Mouse (Mus musculus): ENCODE data around the gene Rimkla. TPM values are rescaled to one million over a fixed set of nuclear protein-coding genes. Genes with fewer than 3 reads are reported as not detected.
A peak's percentile ranks its signal among the peaks of the same experiment; 100 is the strongest.

Gene Rimkla
- total and polyA plus RNA-seq, 3 experiments, result not detected

- Histone ChIP-seq H3K27me3 (ENCODE audit: control insufficient read depth in 1 of 2, insufficient read depth in 2 of 2, low read length in 2 of 2) (peaks cover 2 to 5% of the 10 kb centered on the region in 2 experiments), H3K4me1 (ENCODE audit: control insufficient read depth in 1 of 2, insufficient read depth in 2 of 2, low read length in 2 of 2) (no peaks in the 10 kb centered on the region), H3K9ac (ENCODE audit: control insufficient read depth, low read depth, low read length, poor library complexity, severe bottlenecking) (no peak overlapping the region), H3K79me2 (ENCODE audit: control insufficient read depth, insufficient read depth, low read length, poor library complexity) (no peaks in the 10 kb centered on the region), H3K9me3 (replicated peaks; ENCODE audit: insufficient read depth, low read length) (no peaks in the 10 kb centered on the region), H3K4me3 (ENCODE audit: control insufficient read depth in 1 of 2, insufficient read depth in 1 of 2, low read depth in 2 of 2, low read length in 2 of 2) (no peak overlapping the region), H3K27ac (ENCODE audit: control insufficient read depth, low read depth, low read length) (no peak overlapping the region), H3K36me3 (ENCODE audit: control insufficient read depth in 1 of 2, insufficient read depth in 2 of 2, low read length in 2 of 2) (no peaks in the 10 kb centered on the region)
- no peak for DNase-seq (ENCODE audit: low read depth, low spot score)
- TF ChIP-seq USF1 (IDR thresholded peaks at IDR 0.05; ENCODE audit: low read depth, low read length) (no peak), EP300 (IDR thresholded peaks at IDR 0.05; ENCODE audit: low read depth in 1 of 2, low read length in 2 of 2) (no peak), ZMIZ1 (IDR thresholded peaks at IDR 0.05; ENCODE audit: low read depth, low read length) (no peak)
Measured at GRCm38 (mm10) chr4:119437936-119438335, 54.5 kb downstream of the Rimkla start.

- Histone ChIP-seq H3K79me2 (ENCODE audit: control insufficient read depth, insufficient read depth, low read length, poor library complexity) (no peaks in the 10 kb centered on the region), H3K36me3 (ENCODE audit: control insufficient read depth in 1 of 2, insufficient read depth in 2 of 2, low read length in 2 of 2) (no peaks in the 10 kb centered on the region), H3K9ac (ENCODE audit: control insufficient read depth, low read depth, low read length, poor library complexity, severe bottlenecking) (no peak overlapping the region), H3K27ac (ENCODE audit: control insufficient read depth, low read depth, low read length) (no peak overlapping the region), H3K4me1 (ENCODE audit: control insufficient read depth in 1 of 2, insufficient read depth in 2 of 2, low read length in 2 of 2) (no peaks in the 10 kb centered on the region), H3K4me3 (ENCODE audit: control insufficient read depth in 1 of 2, insufficient read depth in 1 of 2, low read depth in 2 of 2, low read length in 2 of 2) (no peak overlapping the region), H3K27me3 (ENCODE audit: control insufficient read depth in 1 of 2, insufficient read depth in 2 of 2, low read length in 2 of 2) (peaks cover 8% of the 10 kb centered on the region in 2 experiments), H3K9me3 (replicated peaks; ENCODE audit: insufficient read depth, low read length) (no peaks in the 10 kb centered on the region)
- TF ChIP-seq ZC3H11A (IDR thresholded peaks at IDR 0.05; ENCODE audit: low read depth, low read length) (peak; percentile 31; the same call in 1 of the 2 replicates), MAFK (IDR thresholded peaks at IDR 0.05; ENCODE audit: borderline replicate concordance, low read depth, low read length) (no peak), ELF1 (IDR thresholded peaks at IDR 0.05; ENCODE audit: low read depth, low read length) (no peak), CHD2 (IDR thresholded peaks at IDR 0.05; ENCODE audit: low read length) (no peak), E2F4 (IDR thresholded peaks at IDR 0.05; ENCODE audit: borderline replicate concordance, low read depth, low read length) (no peak), HCFC1 (IDR thresholded peaks at IDR 0.05; ENCODE audit: low read depth, low read length) (no peak), TCF12 (IDR thresholded peaks at IDR 0.05; ENCODE audit: low read depth, low read length) (no peak), GABPA (IDR thresholded peaks at IDR 0.05; ENCODE audit: low read depth, low read length) (no peak), ZKSCAN1 (IDR thresholded peaks at IDR 0.05; ENCODE audit: low read depth, low read length) (no peak), SMC3 (IDR thresholded peaks at IDR 0.05; ENCODE audit: low read depth, low read length) (peak; percentile 56), NRF1 (IDR thresholded peaks at IDR 0.05; ENCODE audit: insufficient read depth, low read depth, low read length, poor library complexity, severe bottlenecking) (no peak), ZNF384 (IDR thresholded peaks at IDR 0.05; ENCODE audit: low read depth, low read length) (no peak), CHD1 (IDR thresholded peaks at IDR 0.05; ENCODE audit: low read depth, low read length) (no peak), CTCF (IDR thresholded peaks at IDR 0.05 in 2 of 3, conservative IDR thresholded peaks at IDR 0.05 in 1 of 3; ENCODE audit: control insufficient read depth in 1 of 3, insufficient read depth in 1 of 3, low read depth in 2 of 3, low read length in 3 of 3, poor library complexity in 1 of 3, severe bottlenecking in 1 of 3) (peak; percentile 30 to 62 (median 55)), NELFE (IDR thresholded peaks at IDR 0.05; ENCODE audit: low read depth, low read length) (no peak), GATA1 (IDR thresholded peaks at IDR 0.05; ENCODE audit: low read depth, low read length) (no peak), RAD21 (IDR thresholded peaks at IDR 0.05; ENCODE audit: low read depth, low read length) (peak; percentile 30), ZMIZ1 (IDR thresholded peaks at IDR 0.05; ENCODE audit: low read depth, low read length) (no peak)
- DNase-seq (ENCODE audit: low read depth, low spot score), result peak; percentile 23
Measured at GRCm38 (mm10) chr4:119430678-119431077, 61.8 kb downstream of the Rimkla start.

Measured in MEL (cell line).